Mouse (Mus musculus) mesoderm, embryonic 11.5 days (tissue): ENCODE data around the gene Dvl1.
A peak's percentile ranks its signal among the peaks of the same experiment; 100 is the strongest.

Source experiments
- DNase-seq: peaks from one replicate; pipeline ENCODE4 v3.0.0-alpha.2; 2012; ENCODE audit warnings: low read depth, low spot score

The Dvl1 gene

GRCm38 (mm10) chr4:155846871-155847578 lies at the start of gene Dvl1:
TSS of gene Dvl1 (plus strand) at chr4:155847402.
- peak; percentile 95 for DNase-seq

GRCm38 (mm10) chr4:155802075-155802474 lies 45.1 kb upstream of the Dvl1 start:
- DNase-seq, result no peak

DNA sequence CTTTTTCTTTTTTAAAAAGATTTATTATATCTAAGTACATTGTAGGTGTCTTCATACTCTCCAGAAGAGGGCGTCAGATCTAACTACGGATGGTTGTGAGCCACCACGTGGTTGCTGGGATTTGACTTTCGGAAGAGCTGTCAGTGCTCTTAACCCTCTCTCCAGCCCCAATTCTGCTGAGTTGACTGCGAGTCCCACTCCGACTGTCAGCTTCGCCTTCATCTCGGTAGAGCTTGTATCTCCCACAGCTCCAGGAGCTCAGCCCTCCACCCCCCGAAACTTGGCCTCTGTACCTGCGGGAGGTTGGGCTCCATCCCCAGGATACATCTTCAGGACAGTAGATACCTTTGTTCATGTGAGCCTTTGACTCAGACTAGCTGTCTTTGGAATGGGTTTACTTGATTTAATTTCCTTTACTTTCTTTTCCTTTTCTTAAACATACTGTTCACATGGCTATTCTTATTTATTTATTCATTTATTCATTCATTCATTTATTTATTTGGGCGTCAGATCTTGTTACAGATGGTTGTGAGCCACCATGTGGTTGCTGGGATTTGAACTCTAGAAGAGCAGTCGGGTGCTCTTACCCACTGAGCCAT lies 44.4 kb upstream of the Dvl1 start, which contains the start of gene Mrpl20:
Gene Mrpl20 (plus strand): TSS at position 138 of the 599 bp plus-strand sequence.
- no peak for DNase-seq

- DNase-seq, result peak; percentile 97
Observed at GRCm38 (mm10) chr4:155803340-155804041, 43.7 kb upstream of the Dvl1 start.

GRCm38 (mm10) chr4:155807841-155808240 lies 39.4 kb upstream of the Dvl1 start:
- no peak for DNase-seq

DNA sequence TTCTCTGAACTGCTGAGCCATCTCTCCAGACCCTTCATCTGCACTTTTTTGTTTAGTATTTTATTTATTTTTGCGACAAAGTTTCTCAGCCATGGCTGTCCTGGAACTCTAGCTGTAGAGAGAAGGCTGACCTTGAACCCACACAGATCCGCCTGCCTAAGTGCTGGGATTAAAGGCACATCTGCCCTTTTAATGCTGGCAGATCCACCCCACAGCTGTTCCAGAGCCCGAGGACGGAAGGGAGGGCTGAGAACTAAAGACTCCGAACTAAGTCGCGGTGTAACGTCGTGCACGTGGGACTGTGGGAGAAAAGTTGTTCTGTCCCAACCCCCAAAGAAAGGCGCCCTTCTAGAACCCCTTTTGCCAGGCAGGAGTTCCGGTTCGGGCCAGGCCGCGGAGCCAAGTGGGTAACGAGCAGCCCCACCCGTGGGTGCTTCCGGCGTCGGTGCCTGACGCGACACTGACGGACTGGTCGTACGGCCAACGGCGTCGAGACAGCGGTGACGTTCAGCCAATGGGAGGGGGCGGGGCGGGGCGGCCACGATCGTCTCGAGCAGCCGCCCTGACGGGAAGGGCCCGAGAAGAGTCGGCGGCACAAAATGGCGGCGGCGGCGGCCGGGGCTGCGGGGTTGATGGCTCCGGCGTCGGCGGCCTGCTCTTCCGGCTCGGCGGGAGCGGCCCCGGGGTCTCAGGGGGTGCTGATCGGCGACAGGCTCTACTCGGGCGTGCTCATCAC lies 35.1 kb upstream of the Dvl1 start, which contains the start of gene Ccnl2:
Gene Ccnl2 (plus strand): TSS at position 561 of the 736 bp plus-strand sequence.
- peak; percentile 97 for DNase-seq

- peak; percentile 53 for DNase-seq
Observed at GRCm38 (mm10) chr4:155812665-155813181, 34.5 kb upstream of the Dvl1 start.

- DNase-seq, result no peak
Observed at GRCm38 (mm10) chr4:155817533-155817932, 29.7 kb upstream of the Dvl1 start.

DNA sequence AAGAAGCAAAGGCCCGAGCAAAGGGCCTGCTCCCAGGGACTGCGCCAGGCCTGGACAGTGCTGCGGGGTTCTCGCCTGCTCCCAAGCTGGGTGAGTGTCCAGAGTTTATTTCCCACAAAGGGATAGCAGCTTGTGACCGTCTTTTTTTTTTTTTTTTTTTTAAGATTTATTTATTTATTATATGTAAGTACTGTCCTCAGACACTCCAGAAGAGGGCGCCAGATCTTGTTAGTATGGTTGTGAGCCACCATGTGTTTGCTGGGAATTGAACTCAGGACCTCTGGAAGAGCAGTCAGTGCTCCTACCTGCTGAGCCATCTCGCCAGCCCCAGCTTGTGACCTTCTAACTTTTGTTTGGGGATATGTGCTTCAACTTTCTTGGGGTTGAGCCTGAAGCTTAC lies 26.2 kb upstream of the Dvl1 start:
- DNase-seq, result peak; percentile 52

GRCm38 (mm10) chr4:155823443-155823842 lies 23.8 kb upstream of the Dvl1 start:
- DNase-seq, result no peak

- DNase-seq, result no peak
Observed at GRCm38 (mm10) chr4:155829866-155830265, 17.3 kb upstream of the Dvl1 start.

- DNase-seq, result no peak
Observed at GRCm38 (mm10) chr4:155830596-155830995, 16.6 kb upstream of the Dvl1 start.

DNA sequence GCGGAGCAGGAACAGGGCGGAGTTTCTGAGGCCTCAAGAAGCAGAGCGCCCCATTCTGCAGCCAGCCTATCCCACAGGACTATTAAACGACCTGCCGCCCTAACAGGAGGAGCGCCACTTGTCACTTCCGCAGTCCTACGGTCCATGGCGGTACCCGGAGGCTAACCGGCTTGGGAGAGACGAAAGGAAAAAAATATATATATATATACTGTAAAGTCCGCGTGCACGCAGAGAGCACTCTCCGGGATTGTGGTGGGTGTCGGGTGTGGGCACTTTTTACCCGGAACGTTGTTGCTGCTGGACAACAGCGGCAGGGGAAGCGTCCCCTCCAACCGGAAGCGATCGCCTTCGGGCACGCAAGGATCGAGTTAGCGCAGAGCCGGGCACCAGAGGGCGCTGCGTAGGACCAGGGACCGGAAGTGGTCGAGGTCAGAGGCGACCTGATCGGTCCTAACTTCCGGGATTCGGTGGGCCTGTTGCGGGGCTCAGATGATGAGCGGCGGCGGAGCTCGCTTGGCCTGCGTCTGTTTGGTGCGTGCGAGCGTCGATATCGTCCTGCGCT lies 15.9 kb upstream of the Dvl1 start, which contains the start of gene Aurkaip1:
Gene Aurkaip1 (plus strand): TSS at position 68 of the 562 bp plus-strand sequence.
- DNase-seq, result peak; percentile 98

DNA sequence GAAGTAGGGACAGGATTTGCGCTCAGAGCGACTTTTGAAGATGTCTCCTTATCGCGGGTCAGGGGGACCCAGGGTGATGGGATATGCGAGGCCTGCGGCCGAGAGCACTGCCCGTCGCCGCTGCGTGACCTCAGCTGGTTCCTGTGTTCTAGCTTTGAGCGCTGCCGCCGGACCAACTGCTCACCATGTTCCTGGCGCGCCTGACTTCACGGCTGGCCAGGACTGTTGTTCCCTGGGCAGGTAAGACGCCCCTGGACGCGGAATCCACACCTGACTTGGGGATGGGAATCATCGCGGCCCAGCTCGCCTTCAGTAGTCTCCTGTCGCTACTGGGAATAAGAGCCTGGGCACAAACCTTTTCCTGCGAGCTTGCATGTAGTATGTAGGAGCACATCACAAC lies 15.4 kb upstream of the Dvl1 start:
- DNase-seq, result no peak

- no peak for DNase-seq
Observed at GRCm38 (mm10) chr4:155832321-155832720, 14.9 kb upstream of the Dvl1 start.

DNA sequence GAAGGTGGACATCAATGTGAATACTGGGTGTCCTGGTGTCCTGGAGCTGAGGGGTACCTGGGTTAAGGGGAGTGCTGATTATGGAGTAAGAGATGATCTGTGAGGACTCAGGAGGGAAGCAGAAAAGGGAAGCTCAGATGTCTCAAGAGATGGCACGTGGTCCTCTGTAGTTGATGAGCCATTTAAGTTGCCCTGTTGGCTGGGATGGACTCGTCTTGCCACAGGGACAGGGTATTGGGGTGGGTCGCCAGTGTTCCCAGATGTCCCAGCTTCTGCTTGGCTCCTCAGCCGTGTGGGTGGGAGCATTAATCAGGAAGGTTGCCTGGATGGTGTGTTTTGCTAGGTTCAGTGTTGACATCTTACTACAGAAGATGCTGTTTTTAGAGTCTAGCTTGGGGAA lies 14.0 kb upstream of the Dvl1 start:
- DNase-seq, result no peak

GRCm38 (mm10) chr4:155833836-155834235 lies 13.4 kb upstream of the Dvl1 start:
- peak; percentile 81 for DNase-seq

- no peak for DNase-seq
Observed at GRCm38 (mm10) chr4:155837404-155838010, 9.7 kb upstream of the Dvl1 start.

DNA sequence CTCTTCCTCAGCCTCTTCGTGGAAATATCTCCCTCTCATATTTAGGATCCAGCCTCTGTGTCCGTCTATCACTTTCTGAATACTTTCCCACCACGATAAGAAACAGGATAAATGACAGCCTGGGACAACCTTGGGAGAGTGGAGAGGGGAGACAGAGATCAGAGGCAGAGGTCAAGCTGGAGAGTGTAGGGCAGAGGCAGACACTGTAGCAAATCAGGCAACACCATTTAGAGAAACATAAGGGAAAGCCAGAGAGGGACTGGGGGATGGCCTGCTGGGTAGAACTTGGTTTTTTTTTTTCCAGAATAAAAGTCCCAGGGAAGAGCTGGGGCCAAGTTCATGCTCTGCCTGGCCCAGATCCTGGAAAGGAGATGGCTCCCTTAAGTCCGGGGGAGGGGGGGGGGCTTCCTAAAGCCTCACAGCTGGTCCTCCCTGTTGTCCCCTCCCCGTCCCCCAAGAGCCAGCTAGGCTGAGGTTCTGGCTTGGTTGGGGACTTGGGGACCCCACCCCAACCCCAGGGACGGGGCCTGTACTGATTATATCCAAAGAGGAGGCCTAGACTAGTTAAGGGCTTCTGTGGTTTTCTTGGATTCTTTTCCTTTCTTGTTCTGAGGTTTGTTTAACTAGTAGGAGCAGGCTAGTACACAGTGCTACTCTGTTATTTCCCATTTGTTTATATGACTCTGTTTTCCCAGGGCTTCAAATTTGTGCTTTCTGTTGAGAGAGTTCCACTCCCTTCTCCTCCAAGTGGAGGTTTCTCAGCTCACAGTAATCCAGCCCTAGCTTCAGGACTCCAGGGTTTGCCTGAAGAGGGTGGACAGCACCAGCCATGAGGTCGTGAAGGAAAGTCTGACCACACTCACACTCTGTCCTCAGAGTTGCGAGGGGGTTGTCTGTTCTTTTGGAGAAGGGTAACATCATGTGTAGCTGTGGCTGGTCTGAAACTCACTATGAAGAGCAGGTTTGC lies 8.7 kb upstream of the Dvl1 start:
- DNase-seq, result no peak
